Mouse (Mus musculus) C2C12 (cell line): ENCODE results near the gene Ap1g1.

Experiments
- CTCF ChIP-seq: IDR thresholded peaks from one replicate; pipeline ENCODE4 v1.5.1; 2011; ENCODE audit not compliant: control insufficient read depth, insufficient read depth, insufficient read length
- MAX ChIP-seq: IDR thresholded peaks from one replicate; pipeline ENCODE4 v1.6.1; 2011; ENCODE audit warnings: mild to moderate bottlenecking, control low read depth
- USF1 ChIP-seq: IDR thresholded peaks from one replicate; pipeline ENCODE4 v1.6.1; 2011; ENCODE audit warnings: low read depth, mild to moderate bottlenecking, control low read depth, moderate library complexity

DNA sequence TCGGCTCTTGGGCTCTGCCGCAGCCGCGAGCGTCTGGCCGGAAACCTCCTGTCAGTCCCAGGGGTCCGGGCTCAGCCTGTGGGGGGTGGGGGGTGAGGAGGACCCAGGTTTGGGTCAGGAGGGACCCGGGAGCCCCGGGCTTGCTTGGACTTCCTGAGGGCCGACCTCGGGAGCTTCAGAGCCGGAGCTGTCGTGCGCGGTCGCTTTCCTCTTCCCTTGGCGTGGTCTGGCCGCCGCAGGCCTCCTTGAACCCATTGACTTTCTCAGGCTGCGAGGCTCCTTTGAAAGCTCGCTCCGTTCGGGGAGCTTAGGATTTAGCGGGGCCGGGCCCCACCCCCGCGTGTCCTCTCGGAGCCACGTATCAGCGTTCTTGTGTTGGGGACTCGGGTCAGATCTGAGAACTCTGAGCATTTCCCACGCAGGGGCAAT, 653 bp downstream of the Ap1g1 start:
- TF ChIP-seq USF1 (no peak), CTCF (no peak), MAX (no peak)
